Mouse (Mus musculus) heart, embryonic 11.5 days (tissue): Measurements from ENCODE around the gene Ephb3. TPM values are rescaled to one million over a fixed set of nuclear protein-coding genes. Genes with fewer than 3 reads are reported as not detected.

Experiments used
- ATAC-seq: fragments of 200-750 bp; cut with Nextera tagmentation; replicated peaks from 2 replicates; pipeline ENCODE4 v1.8.0; 2017; ENCODE audit warnings: moderate library complexity; ENCODE audit not compliant: insufficient number of reproducible peaks, low FRiP score, low TSS enrichment
- H3K27ac ChIP-seq: fragments of 300-500 bp; sonication (generic); 2 replicates; pipeline ENCODE4 v1.5.1; 2014; ENCODE audit warnings: mild to moderate bottlenecking, low read depth, low read length
- H3K27me3 ChIP-seq: fragments of 300-500 bp; sonication (generic); 2 replicates; pipeline ENCODE4 v1.6.1; 2014; ENCODE audit warnings: mild to moderate bottlenecking, low read length, mixed read lengths; ENCODE audit not compliant: control insufficient read depth, insufficient read depth
- H3K36me3 ChIP-seq: fragments of 300-500 bp; sonication (generic); 2 replicates; pipeline ENCODE4 v1.6.1; 2014; ENCODE audit warnings: mild to moderate bottlenecking, low read length, moderate library complexity, mixed read lengths; ENCODE audit not compliant: control insufficient read depth, insufficient read depth
- H3K4me1 ChIP-seq: fragments of 300-500 bp; sonication (generic); 2 replicates; pipeline ENCODE4 v1.6.1; 2014; ENCODE audit warnings: low read length; ENCODE audit not compliant: control insufficient read depth, insufficient read depth
- H3K4me2 ChIP-seq: fragments of 300-500 bp; sonication (generic); 2 replicates; pipeline ENCODE4 v1.6.1; 2014; ENCODE audit warnings: mild to moderate bottlenecking, moderate library complexity
- H3K4me3 ChIP-seq: fragments of 300-500 bp; sonication (generic); 2 replicates; pipeline ENCODE4 v1.5.1; 2014; ENCODE audit warnings: low read depth, low read length
- H3K9ac ChIP-seq: fragments of 300-500 bp; sonication (generic); 2 replicates; pipeline ENCODE4 v1.6.1; 2014; ENCODE audit warnings: mild to moderate bottlenecking, low read depth, low read length, moderate library complexity
- H3K9me3 ChIP-seq: fragments of 300-500 bp; sonication (generic); replicated peaks from 2 replicates; pipeline ENCODE4 v1.6.1; 2016; ENCODE audit warnings: low read length; ENCODE audit not compliant: control insufficient read depth
- WGBS: fragments of 180-500 bp; shearing (Covaris S2); extraction: QIAGEN DNeasy Blood & Tissue Kit; methylation state at CpG from one replicate; pipeline ENCODE4 v1.1.7; 2014; ENCODE audit not compliant: insufficient replicate concordance; 5-methylcytosine and 5-hydroxymethylcytosine counted together
- polyA plus RNA-seq: library from polyadenylated mRNA; unstranded; fragments of >200 nt; fragmentation: Nextera tagmentation; extraction: Ambion mirVana; gene quantifications from 2 replicates; pipeline ENCODE4 v1.2.1, GENCODE M21; 2014

Ephb3 gene
- polyA plus RNA-seq, 1 experiment from 2014 or later, result 12.9 TPM

GRCm38 (mm10) chr16:21184697-21185096 is 19.9 kb upstream of the Ephb3 start:
- H3K4me2 ChIP-seq, result no peak overlapping the region
- H3K4me1 ChIP-seq, result no peaks in the 10 kb centered on the region
- no peak for ATAC-seq
- no peaks in the 10 kb centered on the region for H3K9me3 ChIP-seq
- no peaks in the 10 kb centered on the region for H3K36me3 ChIP-seq
- no peak overlapping the region for H3K4me3 ChIP-seq
- H3K27ac ChIP-seq, result no peak overlapping the region
- no peak overlapping the region for H3K9ac ChIP-seq
- H3K27me3 ChIP-seq, result no peaks in the 10 kb centered on the region

GRCm38 (mm10) chr16:21187568-21187967 is 17.0 kb upstream of the Ephb3 start:
- H3K4me1 ChIP-seq, result no peaks in the 10 kb centered on the region
- no peaks in the 10 kb centered on the region for H3K9me3 ChIP-seq
- ATAC-seq, result no peak
- H3K27ac ChIP-seq, result no peak overlapping the region
- WGBS, result 50% methylated on average over 7 of the region's 7 CpGs
- H3K9ac ChIP-seq, result no peak overlapping the region
- H3K27me3 ChIP-seq, result no peaks in the 10 kb centered on the region
- H3K4me3 ChIP-seq, result no peak overlapping the region
- H3K4me2 ChIP-seq, result no peak overlapping the region
- no peaks in the 10 kb centered on the region for H3K36me3 ChIP-seq

- no peaks in the 10 kb centered on the region for H3K4me1 ChIP-seq
- H3K4me3 ChIP-seq, result no peak overlapping the region
- no peaks in the 10 kb centered on the region for H3K27me3 ChIP-seq
- H3K4me2 ChIP-seq, result no peak overlapping the region
- H3K9me3 ChIP-seq, result no peaks in the 10 kb centered on the region
- H3K36me3 ChIP-seq, result no peaks in the 10 kb centered on the region
- no peak overlapping the region for H3K9ac ChIP-seq
- WGBS, result 81% methylated on average over 3 of the region's 3 CpGs
- no peak for ATAC-seq
- no peak overlapping the region for H3K27ac ChIP-seq
Observed at GRCm38 (mm10) chr16:21188345-21188744, 16.2 kb upstream of the Ephb3 start.

GRCm38 (mm10) chr16:21191569-21191968 is 13.0 kb upstream of the Ephb3 start:
- Histone ChIP-seq H3K27ac (no peak overlapping the region), H3K9me3 (no peaks in the 10 kb centered on the region), H3K4me2 (no peak overlapping the region), H3K4me1 (no peaks in the 10 kb centered on the region), H3K36me3 (no peaks in the 10 kb centered on the region), H3K4me3 (no peak overlapping the region), H3K27me3 (peaks cover 2% of the 10 kb centered on the region; the same call in 1 of the 2 replicates), H3K9ac (no peak overlapping the region)
- WGBS, result 77% methylated on average over 14 of the region's 14 CpGs
- no peak for ATAC-seq

- no peak overlapping the region for H3K4me3 ChIP-seq
- H3K27ac ChIP-seq, result no peak overlapping the region
- H3K27me3 ChIP-seq, result peaks cover 2% of the 10 kb centered on the region; the same call in 1 of the 2 replicates
- H3K9me3 ChIP-seq, result no peaks in the 10 kb centered on the region
- H3K4me2 ChIP-seq, result no peak overlapping the region
- ATAC-seq, result no peak
- no peaks in the 10 kb centered on the region for H3K4me1 ChIP-seq
- no peak overlapping the region for H3K9ac ChIP-seq
- 36% methylated on average over 7 of the region's 7 CpGs for WGBS
- H3K36me3 ChIP-seq, result no peaks in the 10 kb centered on the region
Observed at GRCm38 (mm10) chr16:21192509-21193354, 11.8 kb upstream of the Ephb3 start.

GRCm38 (mm10) chr16:21194182-21194581 is 10.4 kb upstream of the Ephb3 start:
- Histone ChIP-seq H3K36me3 (no peaks in the 10 kb centered on the region), H3K27ac (no peak overlapping the region), H3K4me2 (no peak overlapping the region; the same call in 1 of the 2 replicates), H3K4me3 (no peak overlapping the region), H3K9ac (no peak overlapping the region), H3K4me1 (no peaks in the 10 kb centered on the region), H3K9me3 (no peaks in the 10 kb centered on the region), H3K27me3 (peaks cover 2% of the 10 kb centered on the region; the same call in 1 of the 2 replicates)
- 43% methylated on average over 12 of the region's 12 CpGs for WGBS
- ATAC-seq, result no peak

- Histone ChIP-seq H3K27ac (no peak overlapping the region), H3K27me3 (peaks cover 2% of the 10 kb centered on the region; the same call in 1 of the 2 replicates), H3K4me3 (no peak overlapping the region), H3K9me3 (no peaks in the 10 kb centered on the region), H3K9ac (no peak overlapping the region), H3K36me3 (no peaks in the 10 kb centered on the region), H3K4me1 (no peaks in the 10 kb centered on the region), H3K4me2 (no peak overlapping the region)
- WGBS, result 64% methylated on average over 8 of the region's 8 CpGs
- ATAC-seq, result no peak
Observed at GRCm38 (mm10) chr16:21195260-21195866, 9.2 kb upstream of the Ephb3 start.

- Histone ChIP-seq H3K36me3 (no peaks in the 10 kb centered on the region), H3K4me3 (no peak overlapping the region), H3K27ac (no peak overlapping the region), H3K4me2 (no peak overlapping the region), H3K27me3 (peaks cover 2% of the 10 kb centered on the region; the same call in 1 of the 2 replicates), H3K9me3 (no peaks in the 10 kb centered on the region), H3K4me1 (no peaks in the 10 kb centered on the region), H3K9ac (no peak overlapping the region)
- no peak for ATAC-seq
- 85% methylated on average over 3 of the region's 3 CpGs for WGBS
Observed at GRCm38 (mm10) chr16:21196576-21196975, 8.0 kb upstream of the Ephb3 start.
